8 mouse cellular contexts compared by ENCODE assay signal in genomic region chr5:113208622-113209400, GRCm38 (mm10). TPM values are rescaled to one million over a fixed set of nuclear protein-coding genes. Genes with fewer than 3 reads are reported as not detected.
DNase-seq lines count a peak whose midpoint lies in the region; ATAC-seq and TF ChIP-seq lines count a peak whose summit lies in the region.

No protein-coding gene starts in this region.

- TF ChIP-seq POLR2A in testis, adult 2 months (IDR thresholded peaks at IDR 0.05; ENCODE audit: control insufficient read depth, low read depth, low read length): no peak

- H3K27me3 ChIP-seq in embryonic facial prominence, embryonic 10.5 days (replicated peaks; ENCODE audit: low read depth, poor library complexity, severe bottlenecking): no peaks in the 10 kb centered on the region
- no peaks in the 10 kb centered on the region for H3K27me3 ChIP-seq in heart, embryonic 11.5 days (ENCODE audit: control insufficient read depth, insufficient read depth, low read length)
- no peaks in the 10 kb centered on the region for H3K27me3 ChIP-seq in kidney, embryonic 14.5 days (ENCODE audit: control insufficient read depth, insufficient read depth, low read length)
- H3K27me3 ChIP-seq in lung, postnatal 0 days (replicated peaks; ENCODE audit: insufficient read depth, low read length): no peaks in the 10 kb centered on the region
- no peaks in the 10 kb centered on the region for H3K27me3 ChIP-seq in testis, adult 2 months (ENCODE audit: control insufficient read depth, insufficient read depth, low read length)

- ATAC-seq in heart, embryonic 11.5 days (replicated peaks; ENCODE audit: insufficient number of reproducible peaks, low FRiP score, low TSS enrichment): no peak
- ATAC-seq in kidney, embryonic 14.5 days (ENCODE audit: low FRiP score, low TSS enrichment): peak; percentile 56; the same call in 1 of the 2 replicates
- peak; percentile 74 for ATAC-seq in lung, postnatal 0 days
- no peak for ATAC-seq in activated CD4-positive, CD25-positive, alpha-beta regulatory T cell, adult 4 months

- H3K27ac ChIP-seq in embryonic facial prominence, embryonic 10.5 days (replicated peaks): peak overlapping the region; percentile 72
- H3K27ac ChIP-seq in heart, embryonic 11.5 days (ENCODE audit: low read depth, low read length): peak overlapping the region; percentile 47
- H3K27ac ChIP-seq in kidney, embryonic 14.5 days (ENCODE audit: low read depth, low read length): peak overlapping the region; percentile 83
- H3K27ac ChIP-seq in lung, postnatal 0 days (ENCODE audit: low read length): peak overlapping the region; percentile 87
- H3K27ac ChIP-seq in testis, adult 2 months (ENCODE audit: control insufficient read depth, insufficient read depth, low read depth, low read length): peak overlapping the region; percentile 68

- no peak overlapping the region for H3K9ac ChIP-seq in heart, embryonic 11.5 days (ENCODE audit: low read depth, low read length)
- H3K9ac ChIP-seq in kidney, embryonic 14.5 days (ENCODE audit: low read depth, low read length): no peak overlapping the region
- no peak overlapping the region for H3K9ac ChIP-seq in lung, postnatal 0 days (replicated peaks; ENCODE audit: low read depth)

- H3K4me1 ChIP-seq in embryonic facial prominence, embryonic 10.5 days: peaks cover 55% of the 10 kb centered on the region
- peaks cover 15% of the 10 kb centered on the region for H3K4me1 ChIP-seq in heart, embryonic 11.5 days (ENCODE audit: control insufficient read depth, insufficient read depth, low read length)
- H3K4me1 ChIP-seq in kidney, embryonic 14.5 days (ENCODE audit: control insufficient read depth, insufficient read depth, low read length): peaks cover 21% of the 10 kb centered on the region
- H3K4me1 ChIP-seq in lung, postnatal 0 days (ENCODE audit: insufficient read depth, low read depth, low read length): peaks cover 8% of the 10 kb centered on the region; the same call in 1 of the 2 replicates
- peaks cover 12% of the 10 kb centered on the region for H3K4me1 ChIP-seq in testis, adult 2 months (ENCODE audit: control insufficient read depth, insufficient read depth, low read length)

- TF ChIP-seq EP300 in lung, postnatal 0 days (IDR thresholded peaks at IDR 0.05): no peak

- H3K4me3 ChIP-seq in embryonic facial prominence, embryonic 10.5 days: no peak overlapping the region; the same call in 1 of the 2 replicates
- H3K4me3 ChIP-seq in heart, embryonic 11.5 days (ENCODE audit: low read depth, low read length): no peak overlapping the region
- no peak overlapping the region for H3K4me3 ChIP-seq in kidney, embryonic 14.5 days (ENCODE audit: low read length)
- H3K4me3 ChIP-seq in lung, postnatal 0 days (ENCODE audit: low read depth, low read length): no peak overlapping the region
- H3K4me3 ChIP-seq in testis, adult 2 months (ENCODE audit: control insufficient read depth, low read depth, low read length): no peak overlapping the region

- 47% methylated on average over 11 of the region's 11 CpGs for WGBS in embryonic facial prominence, embryonic 10.5 days
- WGBS in heart, embryonic 11.5 days (ENCODE audit: insufficient replicate concordance): 50% methylated on average over 11 of the region's 11 CpGs
- 48% methylated on average over 11 of the region's 11 CpGs for WGBS in kidney, embryonic 14.5 days
- WGBS in lung, postnatal 0 days: 27% methylated on average over 11 of the region's 11 CpGs

- no peak for TF ChIP-seq CTCF in lung, postnatal 0 days (IDR thresholded peaks at IDR 0.05)
- no peak for TF ChIP-seq CTCF in testis, adult 2 months (IDR thresholded peaks at IDR 0.05; ENCODE audit: control insufficient read depth, insufficient read depth, insufficient replicate concordance, low read depth, low read length)

- H3K36me3 ChIP-seq in embryonic facial prominence, embryonic 10.5 days (replicated peaks): no peaks in the 10 kb centered on the region
- H3K36me3 ChIP-seq in heart, embryonic 11.5 days (ENCODE audit: control insufficient read depth, insufficient read depth, low read length): no peaks in the 10 kb centered on the region
- no peaks in the 10 kb centered on the region for H3K36me3 ChIP-seq in kidney, embryonic 14.5 days (ENCODE audit: control insufficient read depth, insufficient read depth, low read length)
- no peaks in the 10 kb centered on the region for H3K36me3 ChIP-seq in lung, postnatal 0 days (ENCODE audit: insufficient read depth, low read length)
- no peaks in the 10 kb centered on the region for H3K36me3 ChIP-seq in testis, adult 2 months (ENCODE audit: control insufficient read depth, insufficient read depth, low read length)

- no peaks in the 10 kb centered on the region for H3K9me3 ChIP-seq in embryonic facial prominence, embryonic 10.5 days
- H3K9me3 ChIP-seq in heart, embryonic 11.5 days (replicated peaks; ENCODE audit: control insufficient read depth, low read length): no peaks in the 10 kb centered on the region
- H3K9me3 ChIP-seq in kidney, embryonic 14.5 days (ENCODE audit: control insufficient read depth, low read length): no peaks in the 10 kb centered on the region
- H3K9me3 ChIP-seq in lung, postnatal 0 days (ENCODE audit: low read length): no peaks in the 10 kb centered on the region

- peak; percentile 78 for DNase-seq in ovary, adult 18-20 months (ENCODE audit: low spot score)
- no peak for DNase-seq in ovary, postnatal 10 days (ENCODE audit: low spot score)
- no peak for DNase-seq in embryonic facial prominence, embryonic 10.5 days (ENCODE audit: low spot score)
- DNase-seq in lung, postnatal 0 days (ENCODE audit: low spot score): peak; percentile 79

- H3K4me2 ChIP-seq in heart, embryonic 11.5 days: no peak overlapping the region
- H3K4me2 ChIP-seq in kidney, embryonic 14.5 days (replicated peaks; ENCODE audit: low read depth, low read length): 0 out of 2 replicates have a peak overlapping the region, but pooled peaks have one; percentile 13
- H3K4me2 ChIP-seq in lung, postnatal 0 days (replicated peaks; ENCODE audit: low read depth, low read length): no peak overlapping the region

RNA-seq across cellular contexts. Expression of gene 2900026A02Rik, which starts 12.2 kb away (rescaled TPM):
- 3.7 and 4.6 TPM in 2 replicates for polyA plus RNA-seq in embryonic facial prominence, embryonic 10.5 days (2016; fragmentation: Nextera tagmentation; extraction: Ambion mirVana)
- polyA plus RNA-seq in heart, embryonic 11.5 days (2014; fragmentation: Nextera tagmentation; extraction: Ambion mirVana): 7.0 and 9.7 TPM in 2 replicates
- 3.9 and 5.4 TPM in 2 replicates for polyA plus RNA-seq in kidney, embryonic 14.5 days (2014; fragmentation: Nextera tagmentation; extraction: Ambion mirVana)
- 6.3 and 6.9 TPM in 2 replicates for polyA plus RNA-seq in lung, postnatal 0 days (2015; fragmentation: Nextera tagmentation; extraction: Ambion mirVana)
- polyA plus RNA-seq in testis, adult 2 months (2012; rRNA removed): 2.1 and 2.2 TPM in 2 replicates
- polyA plus RNA-seq in activated CD4-positive, CD25-positive, alpha-beta regulatory T cell, adult 4 months (2017; shearing (Covaris generic)): under 1 TPM; 0.24 to 0.60 TPM

RNA-seq across cellular contexts. Expression of gene Tmem211, which starts 17.9 kb away (rescaled TPM):
- polyA plus RNA-seq in embryonic facial prominence, embryonic 10.5 days (2016; fragmentation: Nextera tagmentation; extraction: Ambion mirVana): 0.21 and 0.46 TPM in 2 replicates
- not detected in 2 replicates for polyA plus RNA-seq in heart, embryonic 11.5 days (2014; fragmentation: Nextera tagmentation; extraction: Ambion mirVana)
- polyA plus RNA-seq in kidney, embryonic 14.5 days (2014; fragmentation: Nextera tagmentation; extraction: Ambion mirVana): 0.15 and 0.31 TPM in 2 replicates
- not detected in 2 replicates for polyA plus RNA-seq in lung, postnatal 0 days (2015; fragmentation: Nextera tagmentation; extraction: Ambion mirVana)
- polyA plus RNA-seq in testis, adult 2 months (2012; rRNA removed): not detected in 2 replicates
- polyA plus RNA-seq in activated CD4-positive, CD25-positive, alpha-beta regulatory T cell, adult 4 months (2017; shearing (Covaris generic)): not detected

Comparison
In these comparisons a context has a peak if more than half of its experiments do, and no peak if none do; other contexts are left out.
1. DNase-seq: peak in ovary, adult 18-20 months (single experiment) and lung, postnatal 0 days (single experiment); none in ovary, postnatal 10 days (single experiment) and embryonic facial prominence, embryonic 10.5 days (single experiment).
2. ATAC-seq: peak in kidney, embryonic 14.5 days (single experiment) and lung, postnatal 0 days (single experiment); none in heart, embryonic 11.5 days (single experiment) and activated CD4-positive, CD25-positive, alpha-beta regulatory T cell, adult 4 months (single experiment).
3. Peak in every context shown above with its lines, with median percentiles within 50 percentile points of each other: H3K27ac ChIP-seq.